Mouse (Mus musculus): ENCODE measurements at regions not wholly inside any gene's neighbourhood (a gene's known extent, or its start where the extent isn't known, plus 50 kb on each side); places are given as distances from the start of the nearest gene placed in this dataset.

GRCm38 (mm10) chr9:79001081-79001480 is 385.7 kb downstream of the Cd109 start:
- DNase-seq (ENCODE audit: low spot score) (no peak), ATAC-seq (replicated peaks; ENCODE audit: insufficient number of reproducible peaks, low FRiP score, low TSS enrichment, low read depth) (no peak)
- H3K4me3 ChIP-seq (ENCODE audit: low read depth, low read length): no peak overlapping the region

GRCm38 (mm10) chr9:79001930-79002329 is 386.6 kb downstream of the Cd109 start:
- Histone ChIP-seq H3K27ac (replicated peaks; ENCODE audit: low read depth, low read length) (no peak overlapping the region), H3K9me3 (replicated peaks; ENCODE audit: control insufficient read depth, low read length) (no peaks in the 10 kb centered on the region), H3K4me2 (ENCODE audit: low read depth, low read length) (no peak overlapping the region), H3K27me3 (ENCODE audit: control insufficient read depth, insufficient read depth, low read length) (no peaks in the 10 kb centered on the region), H3K4me1 (ENCODE audit: control insufficient read depth, insufficient read depth, low read length) (no peaks in the 10 kb centered on the region), H3K9ac (replicated peaks; ENCODE audit: low read length) (no peak overlapping the region), H3K4me3 (ENCODE audit: low read depth, low read length) (no peak overlapping the region), H3K36me3 (replicated peaks; ENCODE audit: control insufficient read depth, insufficient read depth, low read depth, low read length) (no peaks in the 10 kb centered on the region)
- DNase-seq (ENCODE audit: low spot score): no peak
- WGBS: 97% methylated on average over 1 of the region's 1 CpGs
- no peak for ATAC-seq (replicated peaks; ENCODE audit: insufficient number of reproducible peaks, low FRiP score, low TSS enrichment, low read depth)

More at GRCm38 (mm10) chr9:79001081-79001480, 385.7 kb downstream of the Cd109 start:
- no peaks in the 10 kb centered on the region for H3K4me1 ChIP-seq (ENCODE audit: control insufficient read depth, insufficient read depth, low read length)
- no peak overlapping the region for H3K9ac ChIP-seq (replicated peaks; ENCODE audit: low read length)
- no peaks in the 10 kb centered on the region for H3K27me3 ChIP-seq (ENCODE audit: control insufficient read depth, insufficient read depth, low read length)
- no peaks in the 10 kb centered on the region for H3K36me3 ChIP-seq (replicated peaks; ENCODE audit: control insufficient read depth, insufficient read depth, low read depth, low read length)
- H3K4me2 ChIP-seq (ENCODE audit: low read depth, low read length): no peak overlapping the region
- H3K9me3 ChIP-seq (replicated peaks; ENCODE audit: control insufficient read depth, low read length): no peaks in the 10 kb centered on the region
- no peak overlapping the region for H3K27ac ChIP-seq (replicated peaks; ENCODE audit: low read depth, low read length)

GRCm38 (mm10) chr9:79004296-79004980 is 389.1 kb downstream of the Cd109 start:
- Histone ChIP-seq H3K27me3 (ENCODE audit: control insufficient read depth, insufficient read depth, low read length) (no peaks in the 10 kb centered on the region), H3K9ac (replicated peaks; ENCODE audit: low read length) (no peak overlapping the region), H3K36me3 (replicated peaks; ENCODE audit: control insufficient read depth, insufficient read depth, low read depth, low read length) (no peaks in the 10 kb centered on the region), H3K4me2 (ENCODE audit: low read depth, low read length) (no peak overlapping the region), H3K4me1 (ENCODE audit: control insufficient read depth, insufficient read depth, low read length) (no peaks in the 10 kb centered on the region), H3K27ac (replicated peaks; ENCODE audit: low read depth, low read length) (no peak overlapping the region), H3K9me3 (replicated peaks; ENCODE audit: control insufficient read depth, low read length) (no peaks in the 10 kb centered on the region), H3K4me3 (ENCODE audit: low read depth, low read length) (no peak overlapping the region)
- no peak for DNase-seq (ENCODE audit: low spot score)
- ATAC-seq (replicated peaks; ENCODE audit: insufficient number of reproducible peaks, low FRiP score, low TSS enrichment, low read depth): no peak
- WGBS: 75% methylated on average over 3 of the region's 3 CpGs

- no peak overlapping the region for H3K9ac ChIP-seq (replicated peaks; ENCODE audit: low read length)
- no peak for ATAC-seq (replicated peaks; ENCODE audit: insufficient number of reproducible peaks, low FRiP score, low TSS enrichment, low read depth)
- WGBS: 94% methylated on average over 2 of the region's 2 CpGs
Observed at GRCm38 (mm10) chr9:79022291-79022690, 406.9 kb downstream of the Cd109 start.

GRCm38 (mm10) chr9:79028234-79028633 is 412.9 kb downstream of the Cd109 start:
- DNase-seq (ENCODE audit: low spot score) (no peak), ATAC-seq (replicated peaks; ENCODE audit: insufficient number of reproducible peaks, low FRiP score, low TSS enrichment, low read depth) (no peak)
- no peak overlapping the region for H3K4me3 ChIP-seq (ENCODE audit: low read depth, low read length)
- no peaks in the 10 kb centered on the region for H3K27me3 ChIP-seq (ENCODE audit: control insufficient read depth, insufficient read depth, low read length)
- no peak overlapping the region for H3K27ac ChIP-seq (replicated peaks; ENCODE audit: low read depth, low read length)
- H3K9me3 ChIP-seq (replicated peaks; ENCODE audit: control insufficient read depth, low read length): no peaks in the 10 kb centered on the region
- WGBS: 74% methylated on average over 6 of the region's 6 CpGs
- H3K4me1 ChIP-seq (ENCODE audit: control insufficient read depth, insufficient read depth, low read length): no peaks in the 10 kb centered on the region
- no peak overlapping the region for H3K9ac ChIP-seq (replicated peaks; ENCODE audit: low read length)
- H3K36me3 ChIP-seq (replicated peaks; ENCODE audit: control insufficient read depth, insufficient read depth, low read depth, low read length): no peaks in the 10 kb centered on the region
- no peak overlapping the region for H3K4me2 ChIP-seq (ENCODE audit: low read depth, low read length)

More at GRCm38 (mm10) chr9:79022291-79022690, 406.9 kb downstream of the Cd109 start:
- H3K27me3 ChIP-seq (ENCODE audit: control insufficient read depth, insufficient read depth, low read length): no peaks in the 10 kb centered on the region
- H3K9me3 ChIP-seq (replicated peaks; ENCODE audit: control insufficient read depth, low read length): no peaks in the 10 kb centered on the region
- H3K36me3 ChIP-seq (replicated peaks; ENCODE audit: control insufficient read depth, insufficient read depth, low read depth, low read length): no peaks in the 10 kb centered on the region
- H3K4me3 ChIP-seq (ENCODE audit: low read depth, low read length): no peak overlapping the region
- no peaks in the 10 kb centered on the region for H3K4me1 ChIP-seq (ENCODE audit: control insufficient read depth, insufficient read depth, low read length)
- DNase-seq (ENCODE audit: low spot score): no peak
- H3K27ac ChIP-seq (replicated peaks; ENCODE audit: low read depth, low read length): no peak overlapping the region
- H3K4me2 ChIP-seq (ENCODE audit: low read depth, low read length): no peak overlapping the region

- no peak for DNase-seq (ENCODE audit: low spot score)
- Histone ChIP-seq H3K27me3 (ENCODE audit: control insufficient read depth, insufficient read depth, low read length) (no peaks in the 10 kb centered on the region), H3K9me3 (replicated peaks; ENCODE audit: control insufficient read depth, low read length) (no peaks in the 10 kb centered on the region), H3K4me1 (ENCODE audit: control insufficient read depth, insufficient read depth, low read length) (no peaks in the 10 kb centered on the region), H3K4me3 (ENCODE audit: low read depth, low read length) (no peak overlapping the region), H3K4me2 (ENCODE audit: low read depth, low read length) (no peak overlapping the region), H3K27ac (replicated peaks; ENCODE audit: low read depth, low read length) (no peak overlapping the region), H3K36me3 (replicated peaks; ENCODE audit: control insufficient read depth, insufficient read depth, low read depth, low read length) (no peaks in the 10 kb centered on the region), H3K9ac (replicated peaks; ENCODE audit: low read length) (no peak overlapping the region)
- no peak for ATAC-seq (replicated peaks; ENCODE audit: insufficient number of reproducible peaks, low FRiP score, low TSS enrichment, low read depth)
- WGBS: 70% methylated on average over 9 of the region's 9 CpGs
Observed at GRCm38 (mm10) chr9:79029456-79029855, 414.1 kb downstream of the Cd109 start.

GRCm38 (mm10) chr9:79035677-79036076 is 420.3 kb downstream of the Cd109 start:
- DNase-seq (ENCODE audit: low spot score): no peak
- Histone ChIP-seq H3K4me3 (ENCODE audit: low read depth, low read length) (no peak overlapping the region), H3K4me1 (ENCODE audit: control insufficient read depth, insufficient read depth, low read length) (no peaks in the 10 kb centered on the region), H3K9me3 (replicated peaks; ENCODE audit: control insufficient read depth, low read length) (no peaks in the 10 kb centered on the region), H3K27me3 (ENCODE audit: control insufficient read depth, insufficient read depth, low read length) (no peaks in the 10 kb centered on the region), H3K9ac (replicated peaks; ENCODE audit: low read length) (no peak overlapping the region), H3K4me2 (ENCODE audit: low read depth, low read length) (no peak overlapping the region), H3K27ac (replicated peaks; ENCODE audit: low read depth, low read length) (no peak overlapping the region), H3K36me3 (replicated peaks; ENCODE audit: control insufficient read depth, insufficient read depth, low read depth, low read length) (no peaks in the 10 kb centered on the region)
- no peak for ATAC-seq (replicated peaks; ENCODE audit: insufficient number of reproducible peaks, low FRiP score, low TSS enrichment, low read depth)
- 76% methylated on average over 2 of the region's 2 CpGs for WGBS

- WGBS: 77% methylated on average over 1 of the region's 1 CpGs
- Histone ChIP-seq H3K27ac (replicated peaks; ENCODE audit: low read depth, low read length) (no peak overlapping the region), H3K27me3 (ENCODE audit: control insufficient read depth, insufficient read depth, low read length) (no peaks in the 10 kb centered on the region), H3K4me2 (ENCODE audit: low read depth, low read length) (no peak overlapping the region), H3K9me3 (replicated peaks; ENCODE audit: control insufficient read depth, low read length) (no peaks in the 10 kb centered on the region), H3K4me1 (ENCODE audit: control insufficient read depth, insufficient read depth, low read length) (no peaks in the 10 kb centered on the region), H3K36me3 (replicated peaks; ENCODE audit: control insufficient read depth, insufficient read depth, low read depth, low read length) (no peaks in the 10 kb centered on the region), H3K4me3 (ENCODE audit: low read depth, low read length) (no peak overlapping the region), H3K9ac (replicated peaks; ENCODE audit: low read length) (no peak overlapping the region)
- ATAC-seq (replicated peaks; ENCODE audit: insufficient number of reproducible peaks, low FRiP score, low TSS enrichment, low read depth): no peak
- no peak for DNase-seq (ENCODE audit: low spot score)
Observed at GRCm38 (mm10) chr9:79037054-79037453, 421.7 kb downstream of the Cd109 start.

Data from embryonic facial prominence, embryonic 11.5 days (tissue).